Mouse (Mus musculus) c-Kit-positive CD71-negative TER-119-negative erythroid progenitor cells, embryonic 14.5 days (primary cell): ENCODE data around the gene Fry.

Experiments used
- DNase-seq: peaks from one replicate; pipeline ENCODE4 v3.0.0-alpha.2; 2013; ENCODE audit warnings: low read depth

Fry gene

DNA sequence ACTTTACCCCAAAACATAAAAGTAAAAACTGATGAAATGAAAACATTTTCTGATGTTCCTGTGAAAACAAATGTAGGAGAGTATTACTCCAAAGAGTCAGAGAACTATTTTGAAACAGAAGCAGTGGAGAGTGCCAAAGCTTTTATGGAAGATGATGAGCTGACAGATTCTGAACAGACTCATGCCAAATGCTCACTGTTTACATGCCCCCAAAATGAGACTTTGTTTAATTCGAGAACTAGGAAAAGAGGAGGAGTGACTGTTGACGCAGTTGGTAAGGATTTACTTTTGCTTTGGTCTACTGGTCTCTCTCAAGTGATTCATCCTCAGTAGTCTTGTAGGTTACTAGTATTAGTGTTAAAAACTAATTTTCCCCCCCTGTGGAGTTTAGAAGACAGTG is 424.7 kb downstream of the Fry start:
- no peak for DNase-seq
